Mouse (Mus musculus) testis, adult 2 months (tissue): ENCODE measurements around the gene Cyp2s1.

Experiments used
- CTCF ChIP-seq: fragments of 200-500 bp; IDR thresholded peaks from 2 replicates; pipeline ENCODE4 v1.5.1; 2012; ENCODE audit warnings: low read depth, mild to moderate bottlenecking, inconsistent platforms, low read length, moderate library complexity; ENCODE audit not compliant: control insufficient read depth, insufficient read depth, insufficient replicate concordance
- POLR2A ChIP-seq: fragments of 200-500 bp; IDR thresholded peaks from 2 replicates; pipeline ENCODE4 v1.6.1; 2012; ENCODE audit warnings: low read depth, mild to moderate bottlenecking, inconsistent platforms, low read length, moderate library complexity; ENCODE audit not compliant: control insufficient read depth

DNA sequence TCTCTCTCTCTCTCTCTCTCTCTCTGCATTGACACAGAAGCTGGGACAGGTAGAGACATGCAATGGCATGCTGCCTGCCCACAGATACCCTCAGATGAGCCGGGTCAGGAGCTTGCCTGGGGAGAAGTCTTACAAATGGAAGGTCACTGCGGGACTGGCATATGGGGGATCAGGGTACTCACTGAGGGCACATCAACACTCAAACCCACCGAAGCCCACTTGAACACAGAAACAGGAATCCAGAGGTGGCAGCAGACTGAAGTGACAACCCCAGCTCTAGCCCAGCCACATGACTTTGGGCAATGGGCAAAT is 27.6 kb downstream of the Cyp2s1 start:
- TF ChIP-seq CTCF (no peak), POLR2A (no peak)
